In the genomic region with DNA sequence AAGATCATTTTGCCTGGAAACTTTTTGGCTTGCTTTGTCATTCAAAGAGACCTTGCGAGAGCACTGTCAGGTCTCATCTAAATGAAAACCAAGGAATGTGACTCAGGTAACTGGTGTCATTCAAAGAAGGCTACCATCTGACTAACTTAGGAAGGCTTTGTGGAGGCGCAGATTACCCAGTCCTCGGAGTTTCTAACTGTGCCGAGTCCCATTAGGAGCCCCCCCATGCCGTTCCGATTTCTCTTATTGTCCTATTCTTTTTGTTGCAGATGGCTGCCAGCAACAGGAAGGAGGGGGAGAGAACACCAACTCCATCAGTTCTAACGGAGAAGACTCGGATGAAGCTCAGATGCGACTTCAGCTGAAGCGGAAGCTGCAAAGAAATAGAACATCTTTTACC, we compare ENCODE assay signal across 22 mouse cellular contexts. TPM values are rescaled to one million over a fixed set of nuclear protein-coding genes. Genes with fewer than 3 reads are reported as not detected.
DNase-seq lines count a peak whose midpoint lies in the region; ATAC-seq lines count a peak whose summit lies in the region.
"Had no signal": no experiment of that assay in that cellular context is flagged by ENCODE, and none has a peak within 500 bp of the region (broad histone marks: within the 10 kb centered on the region; RNA-seq: fewer than 3 reads in every experiment).

No protein-coding gene starts in this region.

- DNase-seq in cerebellum, postnatal 10 days = peak; percentile 39 to 40
- peak; percentile 35 for DNase-seq in embryo, embryonic 9.5 days (ENCODE audit: extremely low spot score)
- DNase-seq in retina, postnatal 1 day = peak; percentile 56
- DNase-seq in urinary bladder, postnatal 36 days (ENCODE audit: low spot score in 2 of 2) = no peak
- DNase-seq in gastrocnemius, postnatal 14 days = no peak
- DNase-seq: adrenal gland, adult 8-10 months; heart, adult 2 months; kidney, adult 18-20 months; kidney, postnatal 14 days; layer of hippocampus, postnatal 36 days; right cerebral cortex, postnatal 14 days; thymus, postnatal 4 days had no signal

- 8% methylated on average over 10 of the region's 10 CpGs for WGBS in midbrain, embryonic 13.5 days
- 7% methylated on average over 10 of the region's 10 CpGs for WGBS in midbrain, embryonic 16.5 days

- no peaks in the 10 kb centered on the region for H3K36me3 ChIP-seq in midbrain, embryonic 13.5 days
- no peaks in the 10 kb centered on the region for H3K36me3 ChIP-seq in midbrain, embryonic 16.5 days (ENCODE audit: control insufficient read depth, insufficient read depth, low read length)
- H3K36me3 ChIP-seq: hindbrain, embryonic 15.5 days had no signal

- no peak for ATAC-seq in cerebellum, adult (ENCODE audit: insufficient number of reproducible peaks, low FRiP score, low TSS enrichment)
- ATAC-seq in midbrain, embryonic 13.5 days = no peak
- no peak for ATAC-seq in midbrain, embryonic 16.5 days
- ATAC-seq: lung, postnatal 0 days had no signal

- peaks cover 36% of the 10 kb centered on the region for H3K4me1 ChIP-seq in midbrain, embryonic 13.5 days (replicated peaks)
- H3K4me1 ChIP-seq in midbrain, embryonic 16.5 days (ENCODE audit: control insufficient read depth, insufficient read depth, low read length) = no peaks in the 10 kb centered on the region

- H3K9ac ChIP-seq in midbrain, embryonic 13.5 days (replicated peaks) = no peak overlapping the region
- H3K9ac ChIP-seq in midbrain, embryonic 16.5 days (ENCODE audit: low read depth, low read length) = no peak overlapping the region
- H3K9ac ChIP-seq: hindbrain, embryonic 15.5 days; liver, embryonic 14.5 days had no signal

- peaks cover 93% of the 10 kb centered on the region for H3K27me3 ChIP-seq in midbrain, embryonic 13.5 days
- peaks cover 58% of the 10 kb centered on the region for H3K27me3 ChIP-seq in midbrain, embryonic 16.5 days (ENCODE audit: control insufficient read depth, insufficient read depth, low read depth, low read length)

- intact Hi-C loops in gastrocnemius, postnatal 14 days (cut with DNase I; ENCODE audit: low total_unique reads) = no loop called here

- no peaks in the 10 kb centered on the region for H3K9me3 ChIP-seq in midbrain, embryonic 13.5 days
- H3K9me3 ChIP-seq in midbrain, embryonic 16.5 days (replicated peaks; ENCODE audit: control insufficient read depth, low read length, poor library complexity, severe bottlenecking) = no peaks in the 10 kb centered on the region
- H3K9me3 ChIP-seq: hindbrain, embryonic 15.5 days had no signal

- no peak overlapping the region for H3K4me3 ChIP-seq in midbrain, embryonic 13.5 days (replicated peaks)
- H3K4me3 ChIP-seq in midbrain, embryonic 16.5 days (ENCODE audit: low read depth, low read length) = no peak overlapping the region
- H3K4me3 ChIP-seq: erythroblast, embryonic 14.5 days; heart, adult 2 months; hindbrain, embryonic 15.5 days; myocyte had no signal

- no peak overlapping the region for H3K27ac ChIP-seq in midbrain, embryonic 13.5 days
- H3K27ac ChIP-seq in midbrain, embryonic 16.5 days (ENCODE audit: low read length) = no peak overlapping the region
- H3K27ac ChIP-seq: heart, adult 2 months; hindbrain, embryonic 15.5 days; liver, embryonic 14.5 days had no signal

- H3K4me2 ChIP-seq in midbrain, embryonic 13.5 days (replicated peaks) = 0 out of 2 replicates have a peak overlapping the region, but pooled peaks have one; percentile 1
- no peak overlapping the region for H3K4me2 ChIP-seq in midbrain, embryonic 16.5 days (ENCODE audit: low read length)
- H3K4me2 ChIP-seq: hindbrain, embryonic 15.5 days had no signal

RNA-seq across cellular contexts. Expression of gene Pax6, which starts 22.6 kb away (rescaled TPM):
- 39.9 and 40.9 TPM in 2 replicates for polyA plus RNA-seq in midbrain, embryonic 13.5 days (2015; fragmentation: Nextera tagmentation; extraction: Ambion mirVana)
- 17.4 and 25.7 TPM in 2 replicates for polyA plus RNA-seq in midbrain, embryonic 16.5 days (2015; fragmentation: Nextera tagmentation; extraction: Ambion mirVana)
- total RNA-seq in gastrocnemius, postnatal 14 days (2021) = under 1 TPM in 1 of 2 experiments, not detected in 1; 0.35 TPM
- total RNA-seq: adrenal gland, adult 8-10 months; heart, adult 2 months; megakaryocyte, adult 5-6 weeks had no signal
- polyA plus RNA-seq: heart, adult 2 months; heart, embryonic 16.5 days; lung, postnatal 0 days had no signal

Comparison
In these comparisons a context has a peak if more than half of its experiments do, and no peak if none do; other contexts are left out.
1. DNase-seq: peak in cerebellum, postnatal 10 days (2 of 2), embryo, embryonic 9.5 days (single experiment) and retina, postnatal 1 day (single experiment); none in urinary bladder, postnatal 36 days (0 of 2) and gastrocnemius, postnatal 14 days (single experiment).